Mouse (Mus musculus): ENCODE measurements around the gene Enpp7. TPM values are rescaled to one million over a fixed set of nuclear protein-coding genes. Genes with fewer than 3 reads are reported as not detected.

Enpp7 gene
- total RNA-seq, 4 experiments from 2014 or later = not detected

GRCm38 (mm10) chr11:119035686-119036165, 47.7 kb downstream of the Enpp7 start:
- no peak for DNase-seq (ENCODE audit: low spot score in 2 of 2)

GRCm38 (mm10) chr11:119036447-119036846, 48.5 kb downstream of the Enpp7 start:
- DNase-seq (ENCODE audit: low spot score in 2 of 2) = no peak

DNA sequence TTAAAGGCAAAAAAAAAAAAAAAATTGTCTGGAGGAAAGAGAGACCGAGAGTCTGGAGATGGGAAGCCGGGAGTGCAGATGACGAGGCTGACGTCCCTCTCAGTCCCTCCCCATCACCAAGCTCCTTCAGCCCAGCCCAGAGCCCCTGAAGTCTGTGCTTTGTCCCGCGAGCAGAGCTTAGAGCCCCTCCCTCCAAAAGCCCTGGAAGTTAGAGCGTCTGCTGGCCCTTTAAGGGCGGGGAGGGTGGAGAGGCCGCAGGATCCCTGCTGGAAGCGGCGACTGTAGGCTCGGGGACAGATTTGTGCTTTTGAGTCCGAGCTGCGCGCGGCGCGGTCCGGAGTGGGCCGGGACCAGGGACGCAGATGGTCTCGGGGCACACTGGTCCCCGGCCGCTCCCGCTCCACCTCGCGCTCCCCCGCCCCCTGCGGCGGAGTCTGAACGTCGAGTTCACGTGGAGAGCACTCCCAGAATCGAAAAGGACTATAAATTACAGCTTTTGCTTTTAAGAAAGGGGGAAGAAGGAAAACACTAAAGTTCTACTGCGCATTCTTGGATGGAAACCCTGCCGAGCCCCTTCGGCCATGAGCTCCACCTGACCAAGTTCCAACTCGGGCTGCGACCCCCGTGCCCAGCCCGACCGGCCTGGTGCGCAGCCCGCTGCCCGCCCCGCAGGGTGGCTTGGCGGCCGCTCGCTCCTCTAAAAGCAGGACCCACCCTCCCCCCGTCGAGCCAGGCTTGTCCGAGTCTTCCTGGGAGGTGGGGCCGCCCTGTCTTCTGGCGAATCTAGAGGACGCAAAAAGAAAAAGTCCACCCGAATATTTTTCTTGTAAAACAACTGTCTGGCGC, 49.2 kb downstream of the Enpp7 start:
- no peak for DNase-seq (ENCODE audit: low spot score in 2 of 2)

GRCm38 (mm10) chr11:119037780-119038401, 49.9 kb downstream of the Enpp7 start:
- DNase-seq (ENCODE audit: low spot score in 2 of 2) = no peak

GRCm38 (mm10) chr11:119038744-119039484, 50.9 kb downstream of the Enpp7 start:
- no peak for DNase-seq (ENCODE audit: low spot score in 2 of 2)

DNA sequence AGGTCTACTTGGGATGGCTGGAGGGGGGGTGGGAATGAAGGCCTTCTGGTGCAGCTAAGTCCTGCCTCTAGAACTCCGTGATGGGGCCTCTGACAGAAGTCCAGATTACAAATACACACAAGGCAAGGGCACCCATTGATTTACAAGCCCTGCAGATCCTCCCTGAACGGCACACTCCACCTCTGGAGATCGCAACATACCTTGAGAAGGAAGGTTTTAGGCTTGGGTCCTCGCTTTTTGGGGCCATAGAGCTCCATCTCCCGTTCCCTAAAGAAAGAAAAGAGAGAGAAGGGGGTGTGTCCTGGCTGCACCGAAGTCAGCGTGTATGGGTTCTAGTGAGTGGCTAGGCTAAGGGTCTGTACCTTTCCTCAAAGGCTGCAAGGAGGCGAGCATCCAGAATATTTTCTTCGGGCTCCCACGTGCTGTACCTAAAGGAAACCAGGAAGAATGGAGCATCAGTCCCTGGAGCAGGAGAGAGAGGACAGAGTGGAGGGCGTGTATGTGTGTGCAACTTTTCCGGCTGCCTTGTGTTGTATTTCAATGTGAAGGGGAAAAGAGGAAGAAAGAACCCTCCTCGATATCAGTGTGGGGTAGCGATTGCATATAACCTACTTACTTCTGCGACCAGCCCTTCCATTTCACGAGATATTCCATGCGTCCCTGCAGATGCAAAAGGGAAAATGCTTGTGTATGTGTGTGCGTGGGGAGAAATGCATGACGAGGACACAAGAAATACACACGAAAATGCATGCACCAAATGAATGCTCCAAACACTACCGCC, 51.9 kb downstream of the Enpp7 start:
- no peak for DNase-seq (ENCODE audit: low spot score in 2 of 2)

- DNase-seq (ENCODE audit: low spot score in 2 of 2) = peak; percentile 96 to 100
These were observed 52.8 kb downstream of the Enpp7 start, which contains the start of gene Cbx8 for GRCm38 (mm10) chr11:119040600-119041324. Gene Cbx8, minus strand, starts transcription at chr11:119040969.

DNA sequence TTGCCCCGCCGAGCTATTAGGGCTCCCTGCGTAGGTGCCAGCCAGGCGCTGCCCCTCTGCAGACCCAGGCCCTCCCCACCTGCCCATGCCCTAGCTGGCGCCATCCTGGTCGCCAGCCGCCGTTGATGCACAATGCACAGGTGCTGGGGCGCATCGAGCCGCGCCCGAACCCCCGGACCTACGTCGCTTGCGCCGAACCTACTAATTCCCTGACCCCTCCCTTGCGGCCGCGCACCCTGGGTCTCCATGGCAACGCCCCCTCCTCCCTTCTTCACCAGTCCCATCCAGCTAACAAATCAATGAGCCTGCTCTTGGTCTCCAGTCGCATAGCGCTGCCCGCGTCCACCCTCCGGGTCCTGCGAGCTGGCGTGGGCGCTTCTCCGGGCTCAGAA, 53.3 kb downstream of the Enpp7 start:
- DNase-seq (ENCODE audit: low spot score in 2 of 2) = no peak

DNA sequence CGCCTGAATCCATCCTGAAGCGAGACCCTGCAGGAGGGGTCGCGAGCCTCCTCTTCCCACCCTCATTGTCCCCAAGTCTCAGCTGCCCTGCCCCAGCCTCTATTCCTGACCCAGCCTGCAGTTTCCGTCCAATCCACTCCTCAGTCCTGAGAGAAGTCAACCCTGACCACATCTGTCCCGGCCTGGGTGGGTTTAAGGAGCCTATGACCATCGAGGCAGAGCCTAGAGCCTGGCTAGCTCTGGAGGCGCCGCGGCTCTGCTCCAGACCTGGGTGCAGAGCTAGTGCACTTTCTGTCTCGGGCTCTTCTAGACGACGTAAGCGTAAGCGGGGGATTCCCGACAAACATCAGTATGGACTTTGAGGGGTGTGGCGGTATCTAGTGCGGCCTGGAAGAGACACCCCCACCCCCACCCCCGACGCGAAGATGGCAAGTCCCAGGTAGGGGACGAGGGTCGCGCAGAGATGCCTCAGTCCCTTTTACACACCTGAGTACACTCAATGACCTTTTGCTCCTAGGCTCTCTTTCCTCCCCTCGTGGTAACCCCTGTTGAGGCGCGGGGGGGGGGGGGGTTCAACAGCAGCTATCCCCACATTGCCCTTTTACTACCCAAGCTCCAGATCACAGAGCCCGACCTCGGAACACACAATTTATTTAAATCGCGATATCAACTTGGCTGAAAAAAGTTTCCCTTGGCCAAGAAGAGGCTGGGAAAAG, 53.9 kb downstream of the Enpp7 start:
- DNase-seq (ENCODE audit: low spot score in 2 of 2) = no peak

Other genes with a start within 250 kb of the Enpp7 start
- 100 to 1,000 TPM; 295 to 336 (median 323) TPM for gene Rbfox3, start 76.6 kb upstream of the Enpp7 start, total RNA-seq (2022)
- 1 to 10 TPM; 2.2 to 3.3 (median 2.6) TPM for gene Cbx2, start 34.8 kb downstream of the Enpp7 start, total RNA-seq (2022)
- gene Cbx8, start 52.8 kb downstream of the Enpp7 start, total RNA-seq (2022) = 10 to 100 TPM in 2 of 4 experiments, 1 to 10 TPM in 2; 7.1 to 16.7 (median 11.1) TPM
- gene Cbx4, start 98.0 kb downstream of the Enpp7 start, total RNA-seq (2022) = 10 to 100 TPM; 48.9 to 54.2 (median 50.0) TPM
- 10 to 100 TPM; 32.9 to 39.8 (median 35.6) TPM for gene Tbc1d16, start 240.3 kb downstream of the Enpp7 start, total RNA-seq (2022)
- gene Ccdc40, start 240.4 kb downstream of the Enpp7 start, total RNA-seq (2022) = 1 to 10 TPM; 1.1 to 3.2 (median 1.7) TPM